Mouse (Mus musculus): ENCODE data around the gene Osgep. TPM values are rescaled to one million over a fixed set of nuclear protein-coding genes. Genes with fewer than 3 reads are reported as not detected.
A peak's percentile ranks its signal among the peaks of the same experiment; 100 is the strongest.
"Not testable (repeated sequence)": the region's sequence is repeated elsewhere in the genome, so short reads cannot be mapped to it uniquely, and the experiment has no call there.

The Osgep gene
- polyA plus RNA-seq, 1 experiment from 2014 or later = 196 TPM

GRCm38 (mm10) chr14:50869889-50870804 lies 54.5 kb downstream of the Osgep start, which contains the start of gene Tep1:
Gene Tep1 (minus strand): TSS chr14:50870560.
- peak; percentile 94 for ATAC-seq (ENCODE audit: low FRiP score, low TSS enrichment)
- H3K4me2 ChIP-seq (replicated peaks; ENCODE audit: low read depth, low read length) = peak within 1 kb of the TSS; percentile 74
- H3K27ac ChIP-seq (ENCODE audit: low read length) = peak within 1 kb of the TSS; percentile 93
- peak within 1 kb of the TSS; percentile 77 for H3K9ac ChIP-seq (replicated peaks; ENCODE audit: low read length)
- peaks cover 6% of the 10 kb centered on the region; the same call in 1 of the 2 replicates for H3K4me1 ChIP-seq (ENCODE audit: insufficient read depth, low read length)
- H3K4me3 ChIP-seq (ENCODE audit: low read length) = peak within 1 kb of the TSS; percentile 71
- H3K9me3 ChIP-seq (ENCODE audit: low read length) = no peaks in the 10 kb centered on the region
- WGBS = 6% methylated on average over 30 of the region's 32 CpGs
- H3K27me3 ChIP-seq (ENCODE audit: insufficient read depth, low read length) = no peaks in the 10 kb centered on the region
- H3K36me3 ChIP-seq (ENCODE audit: insufficient read depth, low read length) = no peaks in the 10 kb centered on the region

- H3K9me3 ChIP-seq (ENCODE audit: low read length) = no peaks in the 10 kb centered on the region
- no peak overlapping the region for H3K4me2 ChIP-seq (replicated peaks; ENCODE audit: low read depth, low read length)
- WGBS = 89% methylated on average over 5 of the region's 5 CpGs
- H3K4me1 ChIP-seq (ENCODE audit: insufficient read depth, low read length) = peaks cover 6% of the 10 kb centered on the region; the same call in 1 of the 2 replicates
- no peaks in the 10 kb centered on the region for H3K36me3 ChIP-seq (ENCODE audit: insufficient read depth, low read length)
- no peak overlapping the region for H3K4me3 ChIP-seq (ENCODE audit: low read length)
- no peaks in the 10 kb centered on the region for H3K27me3 ChIP-seq (ENCODE audit: insufficient read depth, low read length)
- ATAC-seq (ENCODE audit: low FRiP score, low TSS enrichment) = no peak
- no peak overlapping the region for H3K27ac ChIP-seq (ENCODE audit: low read length)
- H3K9ac ChIP-seq (replicated peaks; ENCODE audit: low read length) = no peak overlapping the region
These were observed 56.0 kb downstream of the Osgep start for GRCm38 (mm10) chr14:50868656-50869055.

- Histone ChIP-seq H3K36me3 (ENCODE audit: insufficient read depth, low read length) (peaks cover 3% of the 10 kb centered on the region; the same call in 1 of the 2 replicates), H3K27ac (ENCODE audit: low read length) (no peak overlapping the region), H3K9me3 (ENCODE audit: low read length) (no peaks in the 10 kb centered on the region), H3K4me3 (ENCODE audit: low read length) (no peak overlapping the region), H3K4me1 (ENCODE audit: insufficient read depth, low read length) (peaks cover 6% of the 10 kb centered on the region; the same call in 1 of the 2 replicates), H3K9ac (replicated peaks; ENCODE audit: low read length) (no peak overlapping the region), H3K27me3 (ENCODE audit: insufficient read depth, low read length) (no peaks in the 10 kb centered on the region), H3K4me2 (replicated peaks; ENCODE audit: low read depth, low read length) (no peak overlapping the region)
- 72% methylated on average over 4 of the region's 4 CpGs for WGBS
- no peak for ATAC-seq (ENCODE audit: low FRiP score, low TSS enrichment)
These were observed 56.5 kb downstream of the Osgep start for GRCm38 (mm10) chr14:50868211-50868610.

- Histone ChIP-seq H3K27ac (ENCODE audit: low read length) (no peak overlapping the region), H3K4me2 (replicated peaks; ENCODE audit: low read depth, low read length) (no peak overlapping the region), H3K4me3 (ENCODE audit: low read length) (no peak overlapping the region), H3K36me3 (ENCODE audit: insufficient read depth, low read length) (peaks cover 10% of the 10 kb centered on the region; the same call in 1 of the 2 replicates), H3K27me3 (ENCODE audit: insufficient read depth, low read length) (no peaks in the 10 kb centered on the region), H3K4me1 (ENCODE audit: insufficient read depth, low read length) (peaks cover 6% of the 10 kb centered on the region; the same call in 1 of the 2 replicates), H3K9me3 (ENCODE audit: low read length) (no peaks in the 10 kb centered on the region), H3K9ac (replicated peaks; ENCODE audit: low read length) (no peak overlapping the region)
- ATAC-seq (ENCODE audit: low FRiP score, low TSS enrichment) = no peak
- WGBS = 93% methylated on average over 3 of the region's 3 CpGs
These were observed 57.7 kb downstream of the Osgep start for GRCm38 (mm10) chr14:50866966-50867365.

GRCm38 (mm10) chr14:50865005-50865404 lies 59.7 kb downstream of the Osgep start:
- H3K4me3 ChIP-seq (ENCODE audit: low read length); H3K9me3 ChIP-seq (ENCODE audit: low read length); H3K27me3 ChIP-seq (ENCODE audit: insufficient read depth, low read length); ATAC-seq (ENCODE audit: low FRiP score, low TSS enrichment); H3K4me2 ChIP-seq (replicated peaks; ENCODE audit: low read depth, low read length); H3K27ac ChIP-seq (ENCODE audit: low read length); H3K4me1 ChIP-seq (ENCODE audit: insufficient read depth, low read length); H3K9ac ChIP-seq (replicated peaks; ENCODE audit: low read length): not testable (repeated sequence)
- H3K36me3 ChIP-seq (ENCODE audit: insufficient read depth, low read length) = peaks cover 15% of the 10 kb centered on the region

- Histone ChIP-seq H3K4me3 (ENCODE audit: low read length) (no peak overlapping the region), H3K36me3 (ENCODE audit: insufficient read depth, low read length) (peaks cover 19% of the 10 kb centered on the region), H3K27me3 (ENCODE audit: insufficient read depth, low read length) (no peaks in the 10 kb centered on the region), H3K9me3 (ENCODE audit: low read length) (no peaks in the 10 kb centered on the region), H3K27ac (ENCODE audit: low read length) (no peak overlapping the region), H3K4me1 (ENCODE audit: insufficient read depth, low read length) (no peaks in the 10 kb centered on the region), H3K9ac (replicated peaks; ENCODE audit: low read length) (no peak overlapping the region), H3K4me2 (replicated peaks; ENCODE audit: low read depth, low read length) (no peak overlapping the region)
- WGBS = 89% methylated on average over 10 of the region's 10 CpGs
- no peak for ATAC-seq (ENCODE audit: low FRiP score, low TSS enrichment)
These were observed 62.1 kb downstream of the Osgep start for GRCm38 (mm10) chr14:50862641-50863040.

Other genes with a start within 250 kb of the Osgep start
- gene Olfr747, start 231.7 kb downstream of the Osgep start, polyA plus RNA-seq (2015; fragmentation: Nextera tagmentation; extraction: Ambion mirVana) = not detected in 2 replicates
- not detected in 2 replicates for gene Olfr748, start 217.5 kb downstream of the Osgep start, polyA plus RNA-seq (2015; fragmentation: Nextera tagmentation; extraction: Ambion mirVana)
- gene Olfr749, start 179.8 kb downstream of the Osgep start, polyA plus RNA-seq (2015; fragmentation: Nextera tagmentation; extraction: Ambion mirVana) = not detected in 2 replicates
- 80.8 and 83.9 TPM in 2 replicates for gene Ttc5, start 139.4 kb downstream of the Osgep start, polyA plus RNA-seq (2015; fragmentation: Nextera tagmentation; extraction: Ambion mirVana)
- gene Ccnb1ip1, start 117.2 kb downstream of the Osgep start, polyA plus RNA-seq (2015; fragmentation: Nextera tagmentation; extraction: Ambion mirVana) = not detected in 2 replicates
- 61.8 and 70.2 TPM in 2 replicates for gene Parp2, start 117.1 kb downstream of the Osgep start, polyA plus RNA-seq (2015; fragmentation: Nextera tagmentation; extraction: Ambion mirVana)
- 9.6 and 10.2 TPM in 2 replicates for gene Tep1, start 54.3 kb downstream of the Osgep start, polyA plus RNA-seq (2015; fragmentation: Nextera tagmentation; extraction: Ambion mirVana)
- 0.27 and 0.41 TPM in 2 replicates for gene Klhl33, start 27.4 kb downstream of the Osgep start, polyA plus RNA-seq (2015; fragmentation: Nextera tagmentation; extraction: Ambion mirVana)
- gene Apex1, start 75 bp upstream of the Osgep start, polyA plus RNA-seq (2015; fragmentation: Nextera tagmentation; extraction: Ambion mirVana) = 276 and 285 TPM in 2 replicates
- 57.7 and 60.8 TPM in 2 replicates for gene Pip4p1, start 6.0 kb upstream of the Osgep start, polyA plus RNA-seq (2015; fragmentation: Nextera tagmentation; extraction: Ambion mirVana)
- 78.2 and 79.3 TPM in 2 replicates for gene Pnp, start 6.2 kb upstream of the Osgep start, polyA plus RNA-seq (2015; fragmentation: Nextera tagmentation; extraction: Ambion mirVana)
- not detected in 2 replicates for gene Gm49342, start 19.6 kb upstream of the Osgep start, polyA plus RNA-seq (2015; fragmentation: Nextera tagmentation; extraction: Ambion mirVana)
- 0.66 TPM in 1 of 2 replicates, not detected in the other for gene Pnp2, start 31.1 kb upstream of the Osgep start, polyA plus RNA-seq (2015; fragmentation: Nextera tagmentation; extraction: Ambion mirVana)
- not detected in 2 replicates for gene Rnase10, start 82.9 kb upstream of the Osgep start, polyA plus RNA-seq (2015; fragmentation: Nextera tagmentation; extraction: Ambion mirVana)
- 0.14 and 0.30 TPM in 2 replicates for gene Rnase9, start 117.0 kb upstream of the Osgep start, polyA plus RNA-seq (2015; fragmentation: Nextera tagmentation; extraction: Ambion mirVana)
- gene Rnase11, start 125.3 kb upstream of the Osgep start, polyA plus RNA-seq (2015; fragmentation: Nextera tagmentation; extraction: Ambion mirVana) = 0.44 TPM in 1 of 2 replicates, not detected in the other
- gene Rnase12, start 132.8 kb upstream of the Osgep start, polyA plus RNA-seq (2015; fragmentation: Nextera tagmentation; extraction: Ambion mirVana) = 9.0 and 10.2 TPM in 2 replicates
- not detected in 2 replicates for gene Olfr750, start 149.5 kb upstream of the Osgep start, polyA plus RNA-seq (2015; fragmentation: Nextera tagmentation; extraction: Ambion mirVana)
- 45.5 and 47.7 TPM in 2 replicates for gene Rnase4, start 166.2 kb upstream of the Osgep start, polyA plus RNA-seq (2015; fragmentation: Nextera tagmentation; extraction: Ambion mirVana)
- 8.6 and 8.9 TPM in 2 replicates for gene Ang, start 166.3 kb upstream of the Osgep start, polyA plus RNA-seq (2015; fragmentation: Nextera tagmentation; extraction: Ambion mirVana)
- gene Eddm3b, start 189.5 kb upstream of the Osgep start, polyA plus RNA-seq (2015; fragmentation: Nextera tagmentation; extraction: Ambion mirVana) = 1.5 and 2.2 TPM in 2 replicates
- 0.64 and 0.89 TPM in 2 replicates for gene Rnase6, start 199.0 kb upstream of the Osgep start, polyA plus RNA-seq (2015; fragmentation: Nextera tagmentation; extraction: Ambion mirVana)
- gene Rnase1, start 221.9 kb upstream of the Osgep start, polyA plus RNA-seq (2015; fragmentation: Nextera tagmentation; extraction: Ambion mirVana) = 0.26 and 0.66 TPM in 2 replicates
- gene Rnase2b, start 237.4 kb upstream of the Osgep start, polyA plus RNA-seq (2015; fragmentation: Nextera tagmentation; extraction: Ambion mirVana) = not detected in 2 replicates

Measured in kidney, embryonic 16.5 days (tissue).